Mouse (Mus musculus): ENCODE measurements around the gene Nlrp1a.

Nlrp1a gene

GRCm38 (mm10) chr11:71103931-71104330 lies 40.6 kb downstream of the Nlrp1a start:
- H3K9me3 ChIP-seq (ENCODE audit: low read length), result peaks cover 9% of the 10 kb centered on the region; the same call in 1 of the 2 replicates
- no peak overlapping the region for H3K4me3 ChIP-seq (replicated peaks; ENCODE audit: low read length)
- H3K36me3 ChIP-seq (ENCODE audit: insufficient read depth, low read length), result no peaks in the 10 kb centered on the region
- TF ChIP-seq CTCF (conservative IDR thresholded peaks at IDR 0.05; ENCODE audit: low read length), result no peak
- TF ChIP-seq NANOG (IDR thresholded peaks at IDR 0.05; ENCODE audit: borderline replicate concordance, low read length), result no peak
- no peak for TF ChIP-seq POU5F1 (IDR thresholded peaks at IDR 0.05; ENCODE audit: borderline replicate concordance, low read length)
- no peaks in the 10 kb centered on the region for H3K4me1 ChIP-seq (replicated peaks; ENCODE audit: low read depth, low read length)
- no peaks in the 10 kb centered on the region for H3K27me3 ChIP-seq (ENCODE audit: insufficient read depth, low read length)

GRCm38 (mm10) chr11:71076342-71076741 lies 68.2 kb downstream of the Nlrp1a start:
- no peak for TF ChIP-seq NANOG (IDR thresholded peaks at IDR 0.05; ENCODE audit: borderline replicate concordance, low read length)
- TF ChIP-seq CTCF (conservative IDR thresholded peaks at IDR 0.05; ENCODE audit: low read length), result no peak
- TF ChIP-seq POU5F1 (IDR thresholded peaks at IDR 0.05; ENCODE audit: borderline replicate concordance, low read length), result no peak

GRCm38 (mm10) chr11:71052554-71052953 lies 92.0 kb downstream of the Nlrp1a start:
- H3K36me3 ChIP-seq (ENCODE audit: insufficient read depth, low read length), result no peaks in the 10 kb centered on the region
- no peak for TF ChIP-seq NANOG (IDR thresholded peaks at IDR 0.05; ENCODE audit: borderline replicate concordance, low read length)
- no peak for TF ChIP-seq CTCF (conservative IDR thresholded peaks at IDR 0.05; ENCODE audit: low read length)
- TF ChIP-seq POU5F1 (IDR thresholded peaks at IDR 0.05; ENCODE audit: borderline replicate concordance, low read length), result no peak
- no peak overlapping the region for H3K4me3 ChIP-seq (replicated peaks; ENCODE audit: low read length)
- H3K27me3 ChIP-seq (ENCODE audit: insufficient read depth, low read length), result no peaks in the 10 kb centered on the region
- H3K4me1 ChIP-seq (replicated peaks; ENCODE audit: low read depth, low read length), result no peaks in the 10 kb centered on the region
- H3K9me3 ChIP-seq (ENCODE audit: low read length), result peaks cover 6% of the 10 kb centered on the region

More at GRCm38 (mm10) chr11:71076342-71076741, 68.2 kb downstream of the Nlrp1a start:
- Histone ChIP-seq H3K27me3 (ENCODE audit: insufficient read depth, low read length) (no peaks in the 10 kb centered on the region), H3K4me3 (replicated peaks; ENCODE audit: low read length) (no peak overlapping the region), H3K4me1 (replicated peaks; ENCODE audit: low read depth, low read length) (no peaks in the 10 kb centered on the region), H3K9me3 (ENCODE audit: low read length) (peaks cover 67% of the 10 kb centered on the region), H3K36me3 (ENCODE audit: insufficient read depth, low read length) (no peaks in the 10 kb centered on the region)
